Mouse (Mus musculus) spleen, adult 2 months (tissue): ENCODE data around the gene Hoga1. TPM values are rescaled to one million over a fixed set of nuclear protein-coding genes. Genes with fewer than 3 reads are reported as not detected.

Experiments used
- DNase-seq, 2 experiments: peaks; one replicate each; pipeline versions ENCODE4 v3.0.0 to v3.0.0-alpha.2; 2012 to 2021; ENCODE audit warnings: low spot score in 2 of 2, low read depth in 1 of 2
- H3K27ac ChIP-seq: fragments of 200-500 bp; 2 replicates; pipeline ENCODE4 v1.5.1; 2012; ENCODE audit warnings: low read length, inconsistent platforms; ENCODE audit not compliant: insufficient read depth
- H3K27me3 ChIP-seq: fragments of 200-500 bp; 2 replicates; pipeline ENCODE4 v1.6.1; 2012; ENCODE audit warnings: mild to moderate bottlenecking, moderate library complexity, low read length, inconsistent platforms; ENCODE audit not compliant: control insufficient read depth, insufficient read depth
- H3K36me3 ChIP-seq: fragments of 200-500 bp; 2 replicates; pipeline ENCODE4 v1.6.1; 2012; ENCODE audit warnings: mild to moderate bottlenecking, low read length, inconsistent platforms; ENCODE audit not compliant: control insufficient read depth, insufficient read depth
- H3K4me1 ChIP-seq: fragments of 200-500 bp; 2 replicates; pipeline ENCODE4 v1.6.1; 2011; ENCODE audit warnings: inconsistent platforms; ENCODE audit not compliant: control insufficient read depth, insufficient read depth, insufficient read length
- H3K4me3 ChIP-seq: fragments of 200-500 bp; 2 replicates; pipeline ENCODE4 v1.5.1; 2011; ENCODE audit warnings: mild to moderate bottlenecking, inconsistent platforms; ENCODE audit not compliant: insufficient read depth, insufficient read length; ENCODE audit errors: extremely low read depth
- CTCF ChIP-seq: fragments of 200-500 bp; IDR thresholded peaks from 2 replicates; pipeline ENCODE4 v1.5.1; 2011; ENCODE audit warnings: mild to moderate bottlenecking, inconsistent platforms; ENCODE audit not compliant: insufficient read depth, insufficient read length, insufficient replicate concordance; ENCODE audit errors: extremely low read depth
- POLR2A ChIP-seq: fragments of 200-500 bp; IDR thresholded peaks from 2 replicates; pipeline ENCODE4 v1.6.1; 2011; ENCODE audit warnings: low read depth, low read length, inconsistent platforms
- WGBS: fragments of 180-500 bp; shearing (Covaris S2); methylation state at CpG from one replicate; pipeline ENCODE4 v1.1.7; 2018; 5-methylcytosine and 5-hydroxymethylcytosine counted together
- polyA plus RNA-seq: library from polyadenylated mRNA; depleted of rRNA; stranded (reverse); fragments of >200 nt; gene quantifications from 2 replicates; pipeline ENCODE4 v1.2.3, GENCODE M21; 2012

Gene Hoga1
- polyA plus RNA-seq, 1 experiment, result 2.0 TPM

DNA sequence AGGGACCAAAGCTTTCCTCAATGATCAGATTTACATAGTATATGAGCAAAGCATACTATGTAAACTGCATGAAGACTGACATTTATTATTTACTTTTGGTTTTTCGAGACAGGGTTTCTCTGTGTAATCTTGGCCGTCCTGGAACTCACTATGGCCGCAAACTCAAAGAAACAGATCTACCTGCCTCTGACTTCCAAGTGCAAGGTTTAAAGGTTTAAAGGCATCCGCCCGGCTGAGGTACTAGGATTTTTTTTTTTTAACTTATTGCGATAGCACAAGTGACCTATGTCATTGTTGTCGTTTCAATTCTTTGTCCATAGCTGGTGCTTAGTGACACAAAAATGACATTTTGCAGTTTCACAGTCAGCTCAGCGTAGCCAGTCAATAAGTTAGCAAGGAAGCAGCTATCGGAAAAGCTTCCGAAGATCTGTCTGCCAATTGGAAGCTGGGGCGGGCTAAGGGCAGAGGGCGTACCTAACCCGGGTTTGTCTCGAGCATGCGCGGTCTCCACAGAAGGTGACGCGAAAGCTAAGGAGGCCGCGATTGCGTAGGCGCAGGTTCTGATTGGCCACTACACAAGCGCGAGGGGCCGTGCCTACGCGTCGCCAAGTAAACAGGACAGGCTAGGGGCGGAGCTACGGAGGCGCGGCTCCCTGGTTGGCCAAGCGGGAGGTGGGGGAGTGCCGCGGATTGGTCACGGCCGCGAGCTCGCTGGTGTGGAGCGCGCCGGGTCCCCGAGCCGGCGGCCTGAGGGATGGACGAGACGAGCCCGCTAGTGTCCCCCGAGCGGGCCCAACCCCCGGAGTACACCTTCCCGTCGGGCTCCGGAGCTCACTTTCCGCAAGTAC is 44.6 kb downstream of the Hoga1 start, which contains the start of gene Pi4k2a:
Gene Pi4k2a (plus strand): TSS at position 723 of the 848 bp plus-strand sequence.
- WGBS, result under 1% methylated on average over 55 of the region's 55 CpGs

GRCm38 (mm10) chr19:42090637-42091141 is 45.3 kb downstream of the Hoga1 start:
- under 1% methylated on average over 51 of the region's 52 CpGs for whole genome bisulfite sequencing
- Histone ChIP-seq H3K36me3 (no peaks in the 10 kb centered on the region), H3K4me3 (peak overlapping the region; percentile 74), H3K4me1 (peaks cover 10% of the 10 kb centered on the region), H3K27me3 (peaks cover 6% of the 10 kb centered on the region; the same call in 1 of the 2 replicates), H3K27ac (peak overlapping the region; percentile 84)
- peak; percentile 14 to 26 for DNase-seq
- TF ChIP-seq CTCF (no peak), POLR2A (no peak)

More for the DNA sequence above, 44.6 kb downstream of the Hoga1 start, which contains the start of gene Pi4k2a:
- Histone ChIP-seq H3K27me3 (peaks cover 7% of the 10 kb centered on the region; the same call in 1 of the 2 replicates), H3K36me3 (no peaks in the 10 kb centered on the region), H3K27ac (peak within 1 kb of the TSS; percentile 84), H3K4me3 (peak within 1 kb of the TSS; percentile 74), H3K4me1 (peaks cover 10% of the 10 kb centered on the region)
- TF ChIP-seq CTCF, result no peak
- peak; percentile 32 for TF ChIP-seq POLR2A
- peak; percentile 99 for DNase-seq

GRCm38 (mm10) chr19:42099406-42099805 is 54.0 kb downstream of the Hoga1 start:
- H3K27me3 ChIP-seq, result no peaks in the 10 kb centered on the region
- TF ChIP-seq CTCF (no peak), POLR2A (no peak)
- no peak overlapping the region for H3K27ac ChIP-seq
- peaks cover 8% of the 10 kb centered on the region for H3K36me3 ChIP-seq
- H3K4me1 ChIP-seq, result no peaks in the 10 kb centered on the region
- 88% methylated on average over 3 of the region's 3 CpGs for WGBS
- no peak for DNase-seq
- H3K4me3 ChIP-seq, result no peak overlapping the region

- no peak for TF ChIP-seq POLR2A
- TF ChIP-seq CTCF, result no peak
- H3K27ac ChIP-seq, result no peak overlapping the region
- no peaks in the 10 kb centered on the region for H3K27me3 ChIP-seq
- no peak overlapping the region for H3K4me3 ChIP-seq
- peaks cover 15% of the 10 kb centered on the region for H3K36me3 ChIP-seq
- H3K4me1 ChIP-seq, result no peaks in the 10 kb centered on the region
- 92% methylated on average over 9 of the region's 9 CpGs for WGBS
- DNase-seq, result no peak
Measured at GRCm38 (mm10) chr19:42104681-42105080, 59.3 kb downstream of the Hoga1 start.

DNA sequence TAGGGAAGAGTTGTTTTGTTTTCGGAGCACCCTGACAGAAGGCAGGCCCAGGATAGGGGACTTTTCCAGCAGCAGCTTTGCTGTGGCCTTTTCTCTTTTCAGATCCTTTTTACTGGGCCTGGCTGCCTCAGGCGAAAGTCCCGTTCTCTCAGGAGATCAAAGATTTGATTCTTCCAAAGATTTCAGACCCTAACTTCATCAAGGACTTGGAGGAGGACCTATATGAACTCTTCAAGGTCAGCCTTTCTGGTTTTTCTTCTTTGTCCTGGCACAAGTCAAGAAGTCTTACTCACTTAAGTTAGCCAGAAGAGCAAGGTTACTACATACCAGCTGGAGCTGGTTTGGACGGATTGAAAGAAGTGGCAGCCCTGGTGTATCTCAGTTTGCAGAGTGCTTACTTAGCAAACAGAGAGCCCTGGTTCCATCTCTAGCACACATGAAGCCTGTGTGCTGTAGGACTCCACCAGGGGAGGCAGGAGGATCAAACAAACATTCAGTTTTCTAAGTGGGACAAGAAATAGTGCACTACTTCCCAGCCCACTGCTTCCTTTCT is 70.4 kb downstream of the Hoga1 start:
- Histone ChIP-seq H3K4me3 (no peak overlapping the region), H3K27me3 (no peaks in the 10 kb centered on the region), H3K36me3 (peaks cover 17% of the 10 kb centered on the region), H3K27ac (no peak overlapping the region), H3K4me1 (no peaks in the 10 kb centered on the region)
- no peak for TF ChIP-seq CTCF
- no peak for TF ChIP-seq POLR2A
- DNase-seq, result no peak
- 88% methylated on average over 4 of the region's 4 CpGs for WGBS

- H3K36me3 ChIP-seq, result peaks cover 24% of the 10 kb centered on the region
- no peak overlapping the region for H3K27ac ChIP-seq
- no peaks in the 10 kb centered on the region for H3K27me3 ChIP-seq
- TF ChIP-seq CTCF (no peak), POLR2A (no peak)
- H3K4me1 ChIP-seq, result no peaks in the 10 kb centered on the region
- WGBS, result 94% methylated on average over 9 of the region's 9 CpGs
- no peak overlapping the region for H3K4me3 ChIP-seq
- no peak for DNase-seq
Measured at GRCm38 (mm10) chr19:42118142-42118541, 72.7 kb downstream of the Hoga1 start.

GRCm38 (mm10) chr19:42118596-42118995 is 73.2 kb downstream of the Hoga1 start:
- H3K36me3 ChIP-seq, result peaks cover 24% of the 10 kb centered on the region
- H3K27me3 ChIP-seq, result no peaks in the 10 kb centered on the region
- TF ChIP-seq POLR2A (no peak), CTCF (no peak)
- WGBS, result 89% methylated on average over 5 of the region's 5 CpGs
- no peak overlapping the region for H3K27ac ChIP-seq
- no peak overlapping the region for H3K4me3 ChIP-seq
- DNase-seq, result no peak
- H3K4me1 ChIP-seq, result no peaks in the 10 kb centered on the region
